Mouse (Mus musculus) CH12F3 (cell line): ENCODE data around the gene Syndig1.

Source experiments
- in situ Hi-C: fragments of 300-500 bp; cut with MboI; formaldehyde crosslinking; loops from 2 replicates; pipeline ENCODE4 v1.14.3; 2020; ENCODE audit warnings: low sequenced_read_pairs

The Syndig1 gene

DNA sequence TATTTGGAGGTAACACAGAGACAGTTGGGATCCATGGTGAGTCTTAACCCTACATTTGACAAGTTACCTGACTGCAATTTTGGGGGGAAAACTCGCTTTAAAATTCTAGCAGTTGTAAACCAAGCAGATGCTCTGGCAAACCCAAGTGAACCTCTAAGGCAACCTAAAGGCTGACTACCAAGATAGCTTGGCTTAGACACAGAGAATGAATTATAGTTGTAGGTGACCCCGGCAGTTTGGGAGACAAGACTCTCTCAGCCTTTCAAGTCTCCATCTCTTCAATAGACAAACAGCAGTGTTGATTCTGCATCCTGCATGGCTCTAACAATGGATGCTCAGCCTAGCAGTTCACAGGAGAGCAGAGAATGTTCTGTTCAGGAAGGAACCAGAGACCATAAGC is at the start of gene Syndig1:
Syndig1 (plus strand) TSS at position 301 of the 400 bp plus-strand sequence.
- in situ Hi-C loops = no loop called here

DNA sequence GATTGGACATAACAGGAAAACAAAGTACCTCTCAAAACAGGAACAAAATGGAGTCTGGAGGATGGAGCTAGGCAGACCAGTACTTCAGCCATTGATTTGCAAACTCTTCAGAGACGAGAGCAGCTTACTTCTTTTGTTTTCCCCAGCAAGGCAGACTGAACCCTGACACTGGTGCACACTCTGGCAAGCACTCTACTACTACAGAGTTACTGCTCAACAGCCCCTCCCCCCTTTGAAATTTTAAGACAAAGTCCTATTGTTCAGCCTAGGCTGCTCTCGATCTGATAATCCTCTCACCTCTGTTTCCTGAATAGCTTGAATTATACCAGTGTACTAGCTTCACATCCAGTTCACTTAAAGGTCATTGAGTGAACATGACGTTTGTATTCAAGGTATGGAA is 30.4 kb upstream of the Syndig1 start:
- in situ Hi-C loops = no loop called here

DNA sequence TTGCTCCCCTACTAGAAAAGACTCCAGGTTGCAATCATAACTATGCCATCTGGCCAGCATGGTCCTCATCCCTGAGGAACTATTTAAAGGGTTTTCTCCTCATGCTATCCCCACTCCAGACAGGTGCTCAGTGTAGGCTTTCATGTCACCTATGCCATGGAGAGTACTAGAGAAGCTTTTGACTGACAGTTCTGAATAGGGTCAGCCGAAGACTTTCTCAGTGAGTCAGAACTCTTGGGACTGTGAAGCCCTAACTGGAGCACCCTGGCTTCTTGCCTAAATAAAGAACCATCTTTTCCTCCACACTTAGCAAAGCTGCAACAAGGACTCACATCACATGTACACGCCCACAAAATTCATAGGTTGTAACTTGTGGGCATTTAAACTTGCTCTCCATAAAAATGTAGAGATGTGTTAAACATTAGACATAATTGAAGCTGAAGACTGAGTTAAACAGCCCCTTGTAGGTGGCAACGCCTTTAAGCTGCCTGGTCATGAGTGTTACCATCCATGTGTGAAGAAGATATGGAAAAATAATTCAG is 24.3 kb upstream of the Syndig1 start:
- in situ Hi-C loops = no loop called here

DNA sequence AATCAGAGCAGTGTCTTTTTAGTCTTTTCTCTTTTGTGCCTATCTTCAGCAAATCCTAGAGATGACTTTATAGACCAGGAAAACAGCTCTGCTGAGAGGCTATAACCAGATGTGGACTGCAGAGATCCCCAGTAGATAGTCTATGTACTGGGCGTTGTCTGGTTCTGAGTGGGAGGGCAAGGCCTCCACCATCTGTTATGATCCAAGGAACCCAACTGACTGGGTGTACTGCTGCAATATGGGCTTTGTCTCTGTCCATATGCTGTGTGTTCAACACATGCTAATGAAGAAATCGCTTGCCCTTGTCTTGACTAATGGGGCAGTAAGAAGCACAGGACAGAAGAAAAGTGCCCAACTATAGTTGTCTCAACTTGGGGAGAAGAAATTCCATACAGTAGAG is 23.8 kb upstream of the Syndig1 start:
- in situ Hi-C loops = no loop called here

DNA sequence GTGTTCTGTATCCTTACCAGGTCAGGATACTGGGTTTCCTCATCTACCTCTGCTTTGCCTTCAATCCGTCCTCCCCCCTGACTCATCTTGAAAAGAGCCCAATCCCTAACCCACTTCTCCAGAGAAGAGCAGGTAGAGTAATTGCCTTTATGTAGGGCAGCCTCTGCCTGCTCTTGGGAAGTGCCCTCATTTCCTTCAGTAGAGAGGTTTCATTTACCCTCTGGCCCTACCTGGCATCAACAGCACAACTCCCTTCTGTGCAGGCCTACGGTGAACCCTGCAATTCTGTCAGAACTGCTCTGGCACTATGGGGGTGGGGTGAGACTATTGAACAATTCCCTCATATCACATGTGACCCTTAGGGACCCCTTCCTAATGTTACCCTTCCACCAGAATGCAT is 16.1 kb upstream of the Syndig1 start:
- in situ Hi-C loops = no loop called here

GRCm38 (mm10) chr2:149818395-149818794 is 10.6 kb upstream of the Syndig1 start:
- in situ Hi-C loops = no loop called here

GRCm38 (mm10) chr2:149819751-149820150 is 9.3 kb upstream of the Syndig1 start:
- in situ Hi-C loops = no loop called here

DNA sequence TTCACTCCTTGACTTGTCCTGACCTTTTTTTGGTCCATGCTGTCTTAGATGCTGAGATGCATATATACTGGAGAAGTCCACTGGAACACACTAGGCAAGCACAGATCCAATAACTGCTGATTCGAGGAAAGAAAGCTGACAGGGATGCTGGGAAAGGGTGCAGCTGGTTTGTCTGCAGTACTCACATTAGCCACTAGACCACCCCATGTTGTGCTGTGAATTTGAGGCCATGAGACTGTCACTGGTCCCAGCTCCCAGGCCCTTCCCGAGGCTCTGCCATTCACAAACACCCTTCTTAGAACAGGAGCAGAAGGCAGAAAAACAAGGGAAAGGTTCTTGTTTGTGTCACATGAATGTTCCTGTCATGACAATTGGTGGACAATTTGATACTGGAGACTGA is 8.8 kb upstream of the Syndig1 start:
- in situ Hi-C loops = no loop called here

- in situ Hi-C loops = no loop called here
Observed at GRCm38 (mm10) chr2:149829955-149830535, 1.0 kb downstream of the Syndig1 start.

GRCm38 (mm10) chr2:149830536-149831458 is 1.8 kb downstream of the Syndig1 start, which contains the start of gene C530025M09Rik:
Gene C530025M09Rik, minus strand, starts transcription at chr2:149831213.
- in situ Hi-C loops = no loop called here

GRCm38 (mm10) chr2:149831459-149832245 is 2.6 kb downstream of the Syndig1 start:
- in situ Hi-C loops = no loop called here

DNA sequence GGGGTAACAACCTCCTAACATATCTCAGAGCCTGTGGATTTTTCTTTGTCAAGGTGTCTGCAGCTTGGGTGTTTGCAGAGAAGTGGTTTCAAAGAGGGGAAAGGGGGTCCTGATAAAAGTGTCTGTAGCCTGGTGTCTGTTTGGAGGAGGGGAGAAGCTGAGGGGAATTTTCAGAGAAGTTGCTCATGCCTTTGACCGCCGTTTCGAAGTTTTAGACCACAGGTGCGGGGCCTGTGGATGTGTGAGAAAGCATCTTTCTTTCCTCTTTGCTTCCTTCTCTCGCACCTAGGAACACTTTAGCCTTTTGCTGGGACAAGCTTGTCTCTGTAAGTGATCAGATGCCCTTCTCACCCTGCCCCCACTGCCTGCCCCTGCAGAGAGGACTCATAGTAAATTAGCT is 3.3 kb downstream of the Syndig1 start:
- in situ Hi-C loops = no loop called here

- in situ Hi-C loops = no loop called here
Observed at GRCm38 (mm10) chr2:149835091-149835490, 6.1 kb downstream of the Syndig1 start.

GRCm38 (mm10) chr2:149836471-149837135 is 7.6 kb downstream of the Syndig1 start:
- in situ Hi-C loops = no loop called here

GRCm38 (mm10) chr2:149839666-149840065 is 10.7 kb downstream of the Syndig1 start:
- in situ Hi-C loops = no loop called here

GRCm38 (mm10) chr2:149844575-149844974 is 15.6 kb downstream of the Syndig1 start:
- in situ Hi-C loops = no loop called here

GRCm38 (mm10) chr2:149848778-149849177 is 19.8 kb downstream of the Syndig1 start:
- in situ Hi-C loops = no loop called here

DNA sequence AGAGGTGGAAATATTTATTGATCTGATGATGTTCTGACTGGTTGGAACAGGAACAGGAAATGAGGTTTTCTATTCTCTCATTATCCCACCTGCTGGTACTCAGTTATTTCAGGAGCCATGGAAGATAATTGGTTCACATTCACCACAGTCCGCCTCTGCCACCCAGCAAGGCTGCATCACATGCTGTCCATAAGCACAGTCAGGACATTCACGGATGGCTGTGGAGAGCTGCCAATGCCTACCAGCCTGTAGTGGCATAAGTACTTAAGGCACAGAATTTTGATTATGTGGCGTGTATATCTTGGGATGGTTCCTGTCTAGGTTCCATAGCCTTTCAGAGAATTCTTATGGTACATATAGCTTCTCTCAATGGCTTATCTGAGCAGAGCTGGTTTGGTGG is 32.0 kb downstream of the Syndig1 start:
- in situ Hi-C loops = no loop called here

DNA sequence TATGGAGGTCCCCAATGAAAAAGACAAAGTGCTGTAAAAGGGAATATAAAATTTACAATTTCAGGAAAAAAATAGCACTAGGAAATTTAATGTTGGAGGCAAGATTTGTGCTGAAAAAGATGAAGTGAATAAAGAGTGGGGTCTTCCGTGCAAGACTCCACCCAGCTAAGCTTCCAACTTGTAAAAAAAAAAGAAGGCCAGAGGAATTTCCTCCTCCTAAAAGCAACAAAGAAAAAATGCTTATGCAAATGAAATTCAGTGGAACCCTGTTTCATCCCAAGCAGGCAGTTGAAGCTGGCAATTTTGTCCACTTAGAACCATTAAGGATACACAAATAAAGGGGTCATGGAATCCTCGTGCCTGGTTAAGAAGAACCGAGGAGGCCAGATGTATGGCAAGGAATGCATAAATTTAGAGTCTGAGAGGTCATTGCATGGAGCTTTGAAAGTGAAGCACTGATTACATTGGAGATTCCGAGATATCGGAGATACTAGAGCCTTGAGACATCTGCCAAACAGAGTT is 37.0 kb downstream of the Syndig1 start:
- in situ Hi-C loops = no loop called here

GRCm38 (mm10) chr2:149870496-149870895 is 41.5 kb downstream of the Syndig1 start:
- in situ Hi-C loops = no loop called here
